Mouse (Mus musculus): ENCODE data around the gene Cacng2.
A peak's percentile ranks its signal among the peaks of the same experiment; 100 is the strongest.

Gene Cacng2

DNA sequence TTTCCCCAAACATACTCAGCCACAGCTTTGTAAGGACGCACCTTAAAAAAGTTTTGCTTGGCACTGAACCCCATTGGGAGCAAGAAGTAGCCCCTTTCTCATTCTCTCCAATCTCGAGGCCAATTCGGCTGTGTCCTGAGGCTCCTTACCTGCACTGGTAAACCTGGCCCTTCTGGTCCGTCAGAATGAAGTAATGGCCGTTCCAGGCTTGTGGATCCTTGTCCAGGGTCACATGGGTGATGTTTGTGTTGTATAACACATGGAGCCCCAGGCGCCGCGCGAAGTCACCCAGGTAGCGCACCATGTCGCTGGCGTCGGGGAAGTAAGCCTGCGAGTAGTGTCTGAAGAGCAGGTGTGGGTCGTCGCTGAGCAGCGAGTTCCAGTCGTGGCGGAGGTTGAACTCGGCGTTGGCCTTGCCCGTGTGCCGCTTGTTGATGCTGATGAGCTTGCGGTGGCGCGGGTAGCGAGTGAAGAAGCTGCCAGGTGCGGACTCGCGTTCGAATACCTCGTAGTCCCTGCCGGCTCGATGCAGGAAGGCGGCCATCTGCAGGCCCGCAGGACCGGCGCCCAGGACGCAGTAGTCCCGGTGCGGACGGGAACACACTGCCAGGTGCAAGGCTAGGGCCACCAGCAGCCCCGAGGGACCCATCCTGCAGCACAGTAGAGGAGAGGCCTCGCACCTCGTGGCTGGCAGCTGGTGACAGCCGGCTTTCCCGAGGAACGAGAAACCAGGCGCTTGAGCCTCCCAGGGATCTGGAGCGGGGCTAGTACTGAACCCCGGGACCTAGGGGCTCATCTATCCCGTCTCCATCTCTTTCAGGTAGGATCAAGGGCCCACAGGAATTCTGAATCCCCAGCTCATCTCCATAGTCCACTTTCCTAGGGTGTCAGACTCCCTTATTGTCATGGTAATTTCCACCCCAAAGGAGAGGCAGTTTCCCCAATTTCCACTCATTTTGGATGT lies 164.1 kb downstream of the Cacng2 start:
- no peak for DNase-seq (ENCODE audit: extremely low read depth, insufficient read length, low spot score)

DNA sequence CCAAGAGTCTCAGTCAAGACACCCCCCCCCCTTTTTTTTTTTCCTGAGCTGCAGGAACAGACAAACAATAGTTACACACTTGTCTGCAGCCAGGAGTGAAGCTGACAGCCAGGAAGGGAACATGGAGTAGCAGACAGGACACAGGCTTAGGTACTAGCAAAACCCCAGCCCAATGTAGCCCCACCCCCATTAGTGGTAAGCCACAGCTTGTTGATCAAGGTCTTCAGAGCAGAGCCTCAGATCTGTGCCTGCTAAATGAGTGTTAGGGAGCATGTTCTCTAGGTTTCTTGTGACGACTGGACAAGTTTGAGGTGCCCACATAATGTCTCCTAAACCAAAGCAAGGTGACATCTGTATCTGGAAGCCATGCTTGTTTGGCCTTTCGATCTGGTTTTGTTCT lies 165.5 kb downstream of the Cacng2 start:
- no peak for DNase-seq (ENCODE audit: extremely low read depth, insufficient read length, low spot score)

DNA sequence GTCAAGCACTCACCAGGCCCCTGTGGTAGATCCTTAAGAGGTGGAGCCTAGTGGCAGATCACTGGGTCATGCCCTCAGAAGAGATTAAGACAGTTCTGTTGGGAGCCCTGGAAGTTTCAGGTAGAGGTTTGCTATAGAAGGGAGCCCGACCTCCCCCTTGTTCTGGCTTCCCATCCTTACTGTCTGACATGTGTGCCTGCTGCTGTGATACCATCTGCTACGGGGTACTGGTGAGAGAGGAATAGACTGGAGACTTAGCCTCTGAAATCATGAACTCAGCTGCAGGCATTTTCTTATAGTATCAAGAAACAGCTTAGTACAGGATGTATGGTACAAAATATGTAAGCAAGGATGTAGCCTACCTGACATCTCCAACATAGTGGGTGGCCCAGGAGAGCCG lies 166.9 kb downstream of the Cacng2 start:
- no peak for DNase-seq (ENCODE audit: extremely low read depth, insufficient read length, low spot score)

DNA sequence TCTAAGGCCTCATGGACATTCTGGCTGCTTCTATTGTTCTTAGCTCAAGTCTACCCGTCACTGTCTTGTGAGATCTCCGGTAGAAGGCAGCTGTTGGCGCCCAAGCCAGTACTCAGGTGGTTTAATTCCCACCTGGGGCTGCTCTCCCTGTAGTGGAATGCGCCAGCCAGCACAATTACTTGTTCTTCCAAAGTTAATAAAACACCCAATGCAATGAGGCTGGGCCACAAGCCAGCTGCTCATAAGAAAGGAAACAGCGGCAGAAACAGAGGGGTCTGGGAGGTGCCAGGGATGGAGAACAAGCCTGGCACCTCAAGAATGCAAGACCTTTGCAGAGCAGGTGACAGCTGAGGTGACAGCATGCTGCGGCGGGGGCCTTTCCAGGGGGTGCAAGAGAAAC lies 170.8 kb downstream of the Cacng2 start:
- no peak for DNase-seq (ENCODE audit: extremely low read depth, insufficient read length, low spot score)

DNA sequence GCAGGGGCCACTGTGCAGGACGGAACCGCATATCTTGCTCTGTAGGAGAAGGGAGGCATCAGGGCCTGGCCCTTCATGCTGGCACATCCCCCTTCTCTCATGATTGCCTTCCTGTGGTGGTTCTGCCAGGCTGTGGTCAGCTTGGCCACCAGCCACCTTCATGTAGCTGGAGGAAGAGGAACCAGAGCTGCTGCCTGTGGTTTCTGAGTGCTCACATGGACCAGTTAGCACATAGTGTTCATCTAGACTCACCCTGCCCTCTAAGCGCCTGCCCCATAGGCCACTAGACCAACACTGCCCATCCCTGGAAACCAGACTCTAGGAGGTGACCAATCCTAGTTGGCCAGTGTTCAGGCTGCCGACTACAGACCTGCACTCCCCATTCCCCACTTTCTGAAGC lies 174.1 kb downstream of the Cacng2 start:
- DNase-seq (ENCODE audit: extremely low read depth, insufficient read length, low spot score), result peak; percentile 90

All from 3134 (cell line).